Mouse (Mus musculus) embryonic facial prominence, embryonic 15.5 days (tissue): ENCODE measurements around the gene Il11ra1. TPM values are rescaled to one million over a fixed set of nuclear protein-coding genes. Genes with fewer than 3 reads are reported as not detected.

Experiments
- polyA plus RNA-seq: library from polyadenylated mRNA; unstranded; fragments of >200 nt; fragmentation: Nextera tagmentation; extraction: Ambion mirVana; gene quantifications from 2 replicates; pipeline ENCODE4 v1.2.1, GENCODE M21; 2015

The Il11ra1 gene
- polyA plus RNA-seq, 1 experiment from 2014 or later: 407 TPM

Other genes starting within 250 kb of the Il11ra1 start
- 7.3 and 8.9 TPM in 2 replicates for gene Kif24, start 235.1 kb upstream of the Il11ra1 start, polyA plus RNA-seq
- 47.0 and 47.1 TPM in 2 replicates for gene Nudt2, start 234.8 kb upstream of the Il11ra1 start, polyA plus RNA-seq
- gene AI464131, start 196.9 kb upstream of the Il11ra1 start, polyA plus RNA-seq: 7.6 and 7.7 TPM in 2 replicates
- gene 1110017D15Rik, start 182.7 kb upstream of the Il11ra1 start, polyA plus RNA-seq: 15.1 and 31.4 TPM in 2 replicates
- 3.2 and 3.6 TPM in 2 replicates for gene Fam219a, start 130.5 kb upstream of the Il11ra1 start, polyA plus RNA-seq
- 3.3 and 4.6 TPM in 2 replicates for gene Dnaic1, start 130.2 kb upstream of the Il11ra1 start, polyA plus RNA-seq
- 23.8 and 27.3 TPM in 2 replicates for gene Enho, start 59.7 kb upstream of the Il11ra1 start, polyA plus RNA-seq
- gene Cntfr, start 2.9 kb upstream of the Il11ra1 start, polyA plus RNA-seq: 16.2 and 19.0 TPM in 2 replicates
- gene Rpp25l, start 13.5 kb downstream of the Il11ra1 start, polyA plus RNA-seq: 70.0 and 79.8 TPM in 2 replicates
- gene Dctn3, start 23.2 kb downstream of the Il11ra1 start, polyA plus RNA-seq: 139 and 146 TPM in 2 replicates
- gene Arid3c, start 31.2 kb downstream of the Il11ra1 start, polyA plus RNA-seq: 0.12 and 0.16 TPM in 2 replicates
- gene Galt, start 55.2 kb downstream of the Il11ra1 start, polyA plus RNA-seq: 41.4 and 45.5 TPM in 2 replicates
- gene Sigmar1, start 56.2 kb downstream of the Il11ra1 start, polyA plus RNA-seq: 75.9 and 79.7 TPM in 2 replicates
- 36.5 and 43.8 TPM in 2 replicates for gene Ccl27a, start 74.3 kb downstream of the Il11ra1 start, polyA plus RNA-seq
- gene Gm21541, start 203.6 kb downstream of the Il11ra1 start, polyA plus RNA-seq: 39.2 and 41.8 TPM in 2 replicates
- 2.6 and 3.7 TPM in 2 replicates for gene Gm20878, start 241.6 kb downstream of the Il11ra1 start, polyA plus RNA-seq